Mouse (Mus musculus) urinary bladder, postnatal 25 days (tissue): Measurements from ENCODE around the gene Gm10912.
"Not testable (repeated sequence)": the region's sequence is repeated elsewhere in the genome, so short reads cannot be mapped to it uniquely, and the experiment has no call there.

Experiments
- DNase-seq: peaks from one replicate; pipeline ENCODE4 v3.0.0; 2022; ENCODE audit warnings: low spot score

The Gm10912 gene

GRCm38 (mm10) chr2:104068450-104068849 lies 2.8 kb downstream of the Gm10912 start, which contains the start of gene Gm10799:
TSS of gene Gm10799 (minus strand) at chr2:104068550.
- DNase-seq = not testable (repeated sequence)

GRCm38 (mm10) chr2:104069704-104070185 lies 4.1 kb downstream of the Gm10912 start, which contains the start of gene Cd59b:
TSS of gene Cd59b (plus strand) at chr2:104069849.
- peak; percentile 24 for DNase-seq

- DNase-seq = not testable (repeated sequence)
These were observed 12.7 kb downstream of the Gm10912 start for GRCm38 (mm10) chr2:104078285-104078684.

GRCm38 (mm10) chr2:104081436-104082050 lies 15.9 kb downstream of the Gm10912 start:
- not testable (repeated sequence) for DNase-seq

- no peak for DNase-seq
These were observed 16.8 kb downstream of the Gm10912 start for GRCm38 (mm10) chr2:104082474-104082873.

- DNase-seq = not testable (repeated sequence)
These were observed 18.4 kb downstream of the Gm10912 start for GRCm38 (mm10) chr2:104084027-104084426.

GRCm38 (mm10) chr2:104087562-104087961 lies 21.9 kb downstream of the Gm10912 start:
- DNase-seq = not testable (repeated sequence)

GRCm38 (mm10) chr2:104093305-104093704 lies 27.7 kb downstream of the Gm10912 start:
- no peak for DNase-seq

- peak; percentile 71 for DNase-seq
These were observed 30.2 kb downstream of the Gm10912 start, which contains the start of gene Cd59a for GRCm38 (mm10) chr2:104095741-104096213. TSS of gene Cd59a (plus strand) at chr2:104095801.

GRCm38 (mm10) chr2:104096256-104096655 lies 30.6 kb downstream of the Gm10912 start:
- DNase-seq = no peak

GRCm38 (mm10) chr2:104096796-104097195 lies 31.2 kb downstream of the Gm10912 start:
- DNase-seq = not testable (repeated sequence)

GRCm38 (mm10) chr2:104097396-104097795 lies 31.8 kb downstream of the Gm10912 start:
- not testable (repeated sequence) for DNase-seq

GRCm38 (mm10) chr2:104098529-104099230 lies 33.1 kb downstream of the Gm10912 start:
- DNase-seq = no peak

- no peak for DNase-seq
These were observed 33.6 kb downstream of the Gm10912 start for GRCm38 (mm10) chr2:104099231-104099585.

- no peak for DNase-seq
These were observed 34.3 kb downstream of the Gm10912 start for GRCm38 (mm10) chr2:104099946-104100345.

GRCm38 (mm10) chr2:104104800-104105199 lies 39.2 kb downstream of the Gm10912 start:
- no peak for DNase-seq

- DNase-seq = not testable (repeated sequence)
These were observed 43.4 kb downstream of the Gm10912 start for GRCm38 (mm10) chr2:104109021-104109420.

GRCm38 (mm10) chr2:104109528-104109927 lies 43.9 kb downstream of the Gm10912 start:
- no peak for DNase-seq

- no peak for DNase-seq
These were observed 44.4 kb downstream of the Gm10912 start for GRCm38 (mm10) chr2:104110031-104110430.

- not testable (repeated sequence) for DNase-seq
These were observed 45.7 kb downstream of the Gm10912 start for GRCm38 (mm10) chr2:104111170-104111797.

- not testable (repeated sequence) for DNase-seq
These were observed 47.9 kb downstream of the Gm10912 start for GRCm38 (mm10) chr2:104113563-104113962.

GRCm38 (mm10) chr2:104114898-104115297 lies 49.3 kb downstream of the Gm10912 start:
- no peak for DNase-seq
